Mouse (Mus musculus) kidney, adult 2 months (tissue): ENCODE measurements at regions not wholly inside any gene's neighbourhood (a gene's known extent, or its start where the extent isn't known, plus 50 kb on each side); places are given as distances from the start of the nearest gene placed in this dataset.
"Not testable (repeated sequence)": the region's sequence is repeated elsewhere in the genome, so short reads cannot be mapped to it uniquely, and the experiment has no call there.

Experiments used
- DNase-seq: peaks from one replicate; pipeline ENCODE4 v3.0.0; 2021
- H3K27ac ChIP-seq: fragments of 200-500 bp; 2 replicates; pipeline ENCODE4 v1.5.1; 2012; ENCODE audit warnings: low read depth, low read length, control low read depth, inconsistent platforms; ENCODE audit not compliant: insufficient read depth
- H3K27me3 ChIP-seq: fragments of 200-500 bp; replicated peaks from 2 replicates; pipeline ENCODE4 v1.6.1; 2012; ENCODE audit warnings: mild to moderate bottlenecking, moderate library complexity, low read length, inconsistent platforms; ENCODE audit not compliant: control insufficient read depth, insufficient read depth
- H3K36me3 ChIP-seq: fragments of 200-500 bp; 2 replicates; pipeline ENCODE4 v1.6.1; 2012; ENCODE audit warnings: mild to moderate bottlenecking, moderate library complexity, low read length, inconsistent platforms; ENCODE audit not compliant: control insufficient read depth, insufficient read depth
- H3K4me1 ChIP-seq: fragments of 200-500 bp; 2 replicates; pipeline ENCODE4 v1.6.1; 2011; ENCODE audit warnings: low read length; ENCODE audit not compliant: control insufficient read depth, insufficient read depth
- H3K4me3 ChIP-seq: fragments of 200-500 bp; 2 replicates; pipeline ENCODE4 v1.5.1; 2011; ENCODE audit warnings: mild to moderate bottlenecking, low read depth, low read length, control low read depth; ENCODE audit not compliant: insufficient read depth
- CTCF ChIP-seq: fragments of 200-500 bp; conservative IDR thresholded peaks from 2 replicates; pipeline ENCODE4 v1.5.1; 2011; ENCODE audit warnings: low read depth, mild to moderate bottlenecking, control low read depth, low read length, moderate library complexity, mixed read lengths; ENCODE audit not compliant: insufficient read depth, insufficient read length
- POLR2A ChIP-seq: fragments of 200-500 bp; IDR thresholded peaks from one replicate; pipeline ENCODE4 v1.6.1; 2011; ENCODE audit warnings: low read depth, low read length, control low read depth
- WGBS: fragments of 180-500 bp; shearing (Covaris S2); methylation state at CpG from one replicate; pipeline ENCODE4 v1.1.7; 2018; 5-methylcytosine and 5-hydroxymethylcytosine counted together

- TF ChIP-seq POLR2A (no peak), CTCF (no peak)
- Histone ChIP-seq H3K27me3 (no peaks in the 10 kb centered on the region), H3K4me3 (no peak overlapping the region), H3K4me1 (no peaks in the 10 kb centered on the region), H3K36me3 (no peaks in the 10 kb centered on the region), H3K27ac (no peak overlapping the region)
- 83% methylated on average over 4 of the region's 4 CpGs for WGBS
- no peak for DNase-seq
Observed at GRCm38 (mm10) chr13:4935940-4936339, 327.0 kb upstream of the Akr1e1 start.

- no peak overlapping the region for H3K27ac ChIP-seq
- no peak overlapping the region for H3K4me3 ChIP-seq
- H3K27me3 ChIP-seq, result no peaks in the 10 kb centered on the region
- H3K4me1 ChIP-seq, result no peaks in the 10 kb centered on the region
- no peak for DNase-seq
- TF ChIP-seq POLR2A (no peak), CTCF (no peak)
- no peaks in the 10 kb centered on the region for H3K36me3 ChIP-seq
Observed at GRCm38 (mm10) chr13:4939849-4940248, 330.9 kb upstream of the Akr1e1 start.

DNA sequence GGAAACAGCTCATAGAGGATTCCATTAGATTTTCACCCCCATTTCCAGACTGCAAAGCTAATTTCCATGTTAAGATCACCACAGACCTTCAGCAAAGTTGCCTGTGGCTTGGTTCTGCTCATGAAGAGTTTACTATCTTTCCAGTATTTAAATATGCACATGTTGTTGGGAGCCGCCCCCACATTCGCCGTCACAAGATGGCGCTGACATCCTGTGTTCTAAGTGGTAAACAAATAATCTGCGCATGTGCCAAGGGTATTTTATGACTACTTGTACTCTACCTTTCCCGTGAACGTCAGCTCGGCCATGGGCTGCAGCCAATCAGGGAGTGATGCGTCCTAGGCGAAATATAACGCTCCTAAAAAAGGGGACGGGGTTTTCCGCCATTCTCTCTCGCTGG, 333.5 kb upstream of the Akr1e1 start:
- not testable (repeated sequence) for H3K4me3 ChIP-seq, H3K36me3 ChIP-seq, H3K27ac ChIP-seq, H3K4me1 ChIP-seq, H3K27me3 ChIP-seq
- WGBS, result 20% methylated on average over 5 of the region's 14 CpGs
- DNase-seq, result peak; percentile 53

DNA sequence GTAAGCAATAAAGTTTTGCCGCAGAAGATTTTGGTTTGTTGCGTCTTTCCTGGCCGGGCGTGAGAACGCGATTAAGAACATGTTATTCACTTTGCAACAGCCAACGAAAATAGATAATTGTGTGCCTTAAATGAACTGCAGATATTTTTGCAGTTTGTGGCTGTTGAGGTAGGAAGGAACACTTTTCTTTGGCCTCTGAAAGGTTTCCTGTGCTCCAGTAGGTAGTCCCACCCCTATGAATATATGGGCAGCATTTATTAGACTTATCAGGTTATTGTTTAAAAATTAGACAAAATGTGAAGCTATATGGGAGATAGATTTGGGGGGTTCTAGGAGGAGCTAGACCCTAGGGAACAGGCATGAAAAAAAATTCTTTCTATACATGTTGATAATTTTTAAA, 334.1 kb upstream of the Akr1e1 start:
- no peak for DNase-seq
- 19% methylated on average over 7 of the region's 7 CpGs for WGBS
- Histone ChIP-seq H3K4me3 (peak overlapping the region; percentile 50), H3K27ac (no peak overlapping the region), H3K27me3 (no peaks in the 10 kb centered on the region), H3K4me1 (no peaks in the 10 kb centered on the region), H3K36me3 (no peaks in the 10 kb centered on the region)
- TF ChIP-seq POLR2A (no peak), CTCF (no peak)

GRCm38 (mm10) chr13:4955384-4955783, 346.4 kb upstream of the Akr1e1 start:
- Histone ChIP-seq H3K4me3 (no peak overlapping the region), H3K27ac (no peak overlapping the region), H3K36me3 (no peaks in the 10 kb centered on the region), H3K4me1 (no peaks in the 10 kb centered on the region), H3K27me3 (no peaks in the 10 kb centered on the region)
- 91% methylated on average over 3 of the region's 3 CpGs for WGBS
- no peak for TF ChIP-seq CTCF
- no peak for TF ChIP-seq POLR2A
- DNase-seq, result no peak

- H3K4me1 ChIP-seq, result no peaks in the 10 kb centered on the region
- no peak for DNase-seq
- no peak overlapping the region for H3K4me3 ChIP-seq
- no peaks in the 10 kb centered on the region for H3K27me3 ChIP-seq
- H3K27ac ChIP-seq, result no peak overlapping the region
- H3K36me3 ChIP-seq, result no peaks in the 10 kb centered on the region
- TF ChIP-seq POLR2A, result no peak
- TF ChIP-seq CTCF, result no peak
Observed at GRCm38 (mm10) chr13:4964824-4965223, 355.9 kb upstream of the Akr1e1 start.

DNA sequence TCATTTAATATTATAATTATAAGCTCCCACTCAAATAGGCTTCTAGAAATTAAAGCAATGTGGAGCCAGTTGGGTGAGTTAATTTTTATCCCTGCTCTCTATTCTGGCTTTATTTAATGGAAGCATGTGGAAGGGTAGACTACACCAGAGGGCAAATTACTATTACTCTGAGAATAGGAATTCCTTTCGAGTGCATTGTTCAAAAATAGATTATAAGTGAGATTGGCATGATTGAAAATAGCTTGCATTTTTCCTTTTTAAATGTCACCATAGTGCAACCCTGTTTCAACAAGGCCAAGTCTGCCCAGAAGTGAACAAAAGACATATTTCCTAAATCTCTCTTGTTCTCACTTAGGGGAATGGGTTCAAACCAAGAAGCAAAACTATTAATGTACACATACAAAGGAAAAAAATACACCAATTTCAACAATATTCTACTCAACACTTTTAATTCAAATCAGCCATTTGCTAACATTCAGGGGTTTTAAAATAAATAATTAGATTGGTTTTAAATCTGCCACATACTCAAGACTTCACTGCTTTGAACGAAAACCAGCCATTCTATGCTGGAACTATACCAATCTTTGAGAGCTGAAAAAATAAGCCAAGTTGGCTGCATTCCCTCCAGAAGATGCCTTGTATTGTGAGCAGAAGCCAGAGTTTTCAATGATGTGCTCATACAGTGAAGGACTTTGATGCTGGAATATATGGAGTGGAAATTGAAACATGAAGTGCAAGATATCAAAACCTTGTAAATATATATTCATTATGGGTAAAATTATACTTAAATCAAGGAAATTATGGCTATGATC, 361.3 kb upstream of the Akr1e1 start:
- no peaks in the 10 kb centered on the region for H3K27me3 ChIP-seq
- H3K4me3 ChIP-seq, result no peak overlapping the region
- H3K36me3 ChIP-seq, result no peaks in the 10 kb centered on the region
- no peaks in the 10 kb centered on the region for H3K4me1 ChIP-seq
- DNase-seq, result no peak
- WGBS, result 47% methylated on average over 2 of the region's 2 CpGs
- H3K27ac ChIP-seq, result no peak overlapping the region
- TF ChIP-seq POLR2A (no peak), CTCF (no peak)
